Mouse (Mus musculus): ENCODE data around the gene Mob3c.

- TF ChIP-seq CTCF (IDR thresholded peaks at IDR 0.05; ENCODE audit: low read depth, low read length) (no peak), EP300 (IDR thresholded peaks at IDR 0.05; ENCODE audit: insufficient read depth, low read depth, low read length) (no peak)
Observed at GRCm38 (mm10) chr4:115850631-115851030, 22.7 kb downstream of the Mob3c start.
